In the genomic region with DNA sequence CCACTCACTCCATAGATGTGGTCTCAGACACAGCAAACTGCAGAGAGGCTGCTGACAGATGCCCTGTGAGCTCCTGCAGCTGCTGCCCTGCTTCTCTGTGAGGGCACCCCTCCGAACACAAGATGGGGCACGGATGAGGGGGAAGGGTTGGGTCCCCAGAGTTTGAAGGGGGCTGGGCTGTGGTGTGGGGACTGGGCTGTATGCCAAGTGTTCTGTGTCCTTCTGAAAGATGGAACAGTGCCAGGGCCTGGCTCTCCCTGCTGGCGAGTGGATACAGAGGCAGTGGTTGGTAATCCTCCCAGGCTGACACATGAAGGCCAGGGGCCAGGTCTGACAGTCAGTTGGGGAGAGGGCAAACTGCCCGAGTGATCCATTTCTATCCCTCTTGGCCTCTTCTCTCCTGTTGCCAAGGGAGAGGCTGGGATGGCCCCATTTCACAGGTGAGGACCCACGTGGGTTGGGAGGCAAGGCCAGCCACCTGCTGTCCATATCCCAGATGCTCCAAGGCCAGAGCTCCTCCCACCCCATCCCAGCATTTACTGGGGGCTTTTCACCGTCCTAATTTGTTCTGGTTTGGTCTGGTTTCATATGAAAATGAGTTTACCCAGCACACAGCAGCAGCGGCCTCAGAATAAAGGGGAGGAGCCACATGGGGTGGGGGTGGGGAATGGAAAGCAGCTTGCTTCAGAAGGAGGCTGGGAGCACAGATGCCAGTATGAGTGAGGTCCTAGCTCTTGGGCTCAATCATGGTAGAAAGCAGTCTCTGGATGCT, we compare ENCODE assay signal across 9 mouse cellular contexts.
DNase-seq lines count a peak whose midpoint lies in the region; ATAC-seq lines count a peak whose summit lies in the region.
"Had no signal": no experiment of that assay in that cellular context is flagged by ENCODE, and none has a peak within 500 bp of the region (broad histone marks: within the 10 kb centered on the region; RNA-seq: fewer than 3 reads in every experiment).

No protein-coding gene starts in this region.

- no peak overlapping the region for H3K4me2 ChIP-seq in heart, embryonic 15.5 days
- H3K4me2 ChIP-seq in embryonic facial prominence, embryonic 15.5 days (replicated peaks), result no peak overlapping the region
- H3K4me2 ChIP-seq: limb, embryonic 13.5 days had no signal

- H3K36me3 ChIP-seq in heart, embryonic 15.5 days, result no peaks in the 10 kb centered on the region
- no peaks in the 10 kb centered on the region for H3K36me3 ChIP-seq in embryonic facial prominence, embryonic 15.5 days
- H3K36me3 ChIP-seq: limb, embryonic 13.5 days had no signal

- H3K4me1 ChIP-seq in heart, embryonic 15.5 days (replicated peaks), result peaks cover 28% of the 10 kb centered on the region
- H3K4me1 ChIP-seq in embryonic facial prominence, embryonic 15.5 days, result peaks cover 15% of the 10 kb centered on the region

- 21% methylated on average over 7 of the region's 7 CpGs for WGBS in heart, embryonic 15.5 days
- 24% methylated on average over 7 of the region's 7 CpGs for WGBS in embryonic facial prominence, embryonic 15.5 days

- intact Hi-C loops in gastrocnemius, postnatal 14 days (cut with DNase I; ENCODE audit: low total_unique reads), result no loop called here

- H3K27ac ChIP-seq in heart, embryonic 15.5 days, result no peak overlapping the region
- H3K27ac ChIP-seq in embryonic facial prominence, embryonic 15.5 days (replicated peaks), result no peak overlapping the region
- H3K27ac ChIP-seq: limb, embryonic 13.5 days had no signal

- no peaks in the 10 kb centered on the region for H3K9me3 ChIP-seq in heart, embryonic 15.5 days (replicated peaks)
- H3K9me3 ChIP-seq in embryonic facial prominence, embryonic 15.5 days (replicated peaks), result no peaks in the 10 kb centered on the region
- H3K9me3 ChIP-seq: limb, embryonic 13.5 days had no signal

- ATAC-seq in heart, embryonic 15.5 days (replicated peaks; ENCODE audit: insufficient number of reproducible peaks, insufficient read depth, low FRiP score, low read depth), result peak; percentile 63
- peak; percentile 41; the same call in 1 of the 2 replicates for ATAC-seq in embryonic facial prominence, embryonic 15.5 days (ENCODE audit: insufficient number of reproducible peaks, low FRiP score, low TSS enrichment, low read depth)

- H3K4me3 ChIP-seq in heart, embryonic 15.5 days, result no peak overlapping the region
- no peak overlapping the region for H3K4me3 ChIP-seq in embryonic facial prominence, embryonic 15.5 days (replicated peaks)
- H3K4me3 ChIP-seq: limb, embryonic 13.5 days had no signal

- H3K27me3 ChIP-seq in heart, embryonic 15.5 days, result no peaks in the 10 kb centered on the region
- no peaks in the 10 kb centered on the region for H3K27me3 ChIP-seq in embryonic facial prominence, embryonic 15.5 days

- no peak for DNase-seq in heart, adult 9 months (ENCODE audit: low spot score in 2 of 2)
- DNase-seq in Muller cell, postnatal 12 days (ENCODE audit: inconsistent ontology term), result peak; percentile 58
- peak; percentile 58 for DNase-seq in mesoderm, embryonic 11.5 days (ENCODE audit: low read depth, low spot score)
- DNase-seq in adipocyte (ENCODE audit: low spot score), result no peak
- no peak for DNase-seq in gastrocnemius, postnatal 14 days
- no peak for DNase-seq in layer of hippocampus, adult 18-20 months (ENCODE audit: low spot score in 2 of 2)

- H3K9ac ChIP-seq in heart, embryonic 15.5 days, result no peak overlapping the region
- no peak overlapping the region for H3K9ac ChIP-seq in embryonic facial prominence, embryonic 15.5 days
- H3K9ac ChIP-seq: limb, embryonic 13.5 days had no signal

Comparison
In these comparisons a context has a peak if more than half of its experiments do, and no peak if none do; other contexts are left out.
1. DNase-seq: peak in Muller cell, postnatal 12 days (single experiment) and mesoderm, embryonic 11.5 days (single experiment); none in heart, adult 9 months (0 of 2), adipocyte (single experiment), gastrocnemius, postnatal 14 days (single experiment) and layer of hippocampus, adult 18-20 months (0 of 2).